Mouse (Mus musculus): ENCODE measurements around the gene Ddn. TPM values are rescaled to one million over a fixed set of nuclear protein-coding genes. Genes with fewer than 3 reads are reported as not detected.

Ddn gene
- polyA plus RNA-seq, 1 experiment from 2014 or later = 0.65 TPM

GRCm38 (mm10) chr15:98805324-98806040, 3.8 kb downstream of the Ddn start:
- Histone ChIP-seq H3K4me1 (peaks cover 41% of the 10 kb centered on the region), H3K36me3 (no peaks in the 10 kb centered on the region), H3K9me3 (replicated peaks) (no peaks in the 10 kb centered on the region), H3K27ac (peak overlapping the region; percentile 12; the same call in 1 of the 2 replicates), H3K4me3 (peak overlapping the region; percentile 43), H3K27me3 (peaks cover 97% of the 10 kb centered on the region), H3K4me2 (replicated peaks) (peak overlapping the region; percentile 80), H3K9ac (peak overlapping the region; percentile 62)
- no peak for ATAC-seq (ENCODE audit: low FRiP score)
- under 1% methylated on average over 64 of the region's 64 CpGs for WGBS

GRCm38 (mm10) chr15:98804054-98804453, 5.2 kb downstream of the Ddn start:
- Histone ChIP-seq H3K4me3 (no peak overlapping the region), H3K4me2 (replicated peaks) (peak overlapping the region; percentile 21)
- ATAC-seq (ENCODE audit: low FRiP score) = no peak

DNA sequence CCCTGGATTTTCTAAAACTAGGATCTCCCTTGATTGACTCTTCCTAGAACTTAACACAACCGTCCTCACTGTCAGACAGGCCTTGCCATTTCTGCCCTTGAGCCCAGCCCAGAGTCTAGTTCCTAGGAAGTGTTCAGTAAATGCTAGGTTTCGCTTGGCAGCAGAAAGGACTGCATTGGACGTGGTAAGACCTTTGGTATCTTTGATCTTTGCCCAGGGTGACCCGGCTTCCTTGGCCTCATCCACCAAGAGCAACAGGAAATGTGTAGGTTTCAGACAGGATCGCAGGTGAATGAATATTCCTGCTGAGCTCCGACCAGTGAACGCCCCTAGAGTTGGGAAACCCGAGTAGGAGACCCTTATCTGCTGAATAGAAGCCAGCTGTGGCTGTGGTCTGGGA, 6.4 kb downstream of the Ddn start:
- Histone ChIP-seq H3K27ac (no peak overlapping the region), H3K27me3 (peaks cover 100% of the 10 kb centered on the region), H3K36me3 (no peaks in the 10 kb centered on the region), H3K9ac (0 out of 2 replicates have a peak overlapping the region, but pooled peaks have one; percentile 23), H3K4me3 (no peak overlapping the region), H3K4me2 (replicated peaks) (no peak overlapping the region), H3K9me3 (replicated peaks) (no peaks in the 10 kb centered on the region), H3K4me1 (peaks cover 46% of the 10 kb centered on the region)
- WGBS = 3% methylated on average over 8 of the region's 8 CpGs
- no peak for ATAC-seq (ENCODE audit: low FRiP score)

More at GRCm38 (mm10) chr15:98804054-98804453, 5.2 kb downstream of the Ddn start:
- Histone ChIP-seq H3K9ac (no peak overlapping the region; the same call in 1 of the 2 replicates), H3K27me3 (peaks cover 100% of the 10 kb centered on the region), H3K27ac (no peak overlapping the region), H3K4me1 (peaks cover 41% of the 10 kb centered on the region), H3K9me3 (replicated peaks) (no peaks in the 10 kb centered on the region), H3K36me3 (no peaks in the 10 kb centered on the region)
- under 1% methylated on average over 32 of the region's 32 CpGs for WGBS

GRCm38 (mm10) chr15:98799396-98799795, 9.9 kb downstream of the Ddn start:
- Histone ChIP-seq H3K27me3 (peaks cover 100% of the 10 kb centered on the region), H3K27ac (no peak overlapping the region), H3K4me1 (peaks cover 36% of the 10 kb centered on the region), H3K4me3 (no peak overlapping the region), H3K9ac (no peak overlapping the region), H3K36me3 (no peaks in the 10 kb centered on the region), H3K9me3 (replicated peaks) (no peaks in the 10 kb centered on the region), H3K4me2 (replicated peaks) (no peak overlapping the region)
- WGBS = 10% methylated on average over 12 of the region's 12 CpGs
- ATAC-seq (ENCODE audit: low FRiP score) = no peak

- WGBS = 45% methylated on average over 3 of the region's 3 CpGs
- no peak overlapping the region for H3K4me2 ChIP-seq (replicated peaks)
- no peak overlapping the region for H3K9ac ChIP-seq
- H3K9me3 ChIP-seq (replicated peaks) = no peaks in the 10 kb centered on the region
- H3K4me1 ChIP-seq = peaks cover 36% of the 10 kb centered on the region
- no peaks in the 10 kb centered on the region for H3K36me3 ChIP-seq
- no peak overlapping the region for H3K4me3 ChIP-seq
- ATAC-seq (ENCODE audit: low FRiP score) = no peak
- H3K27ac ChIP-seq = no peak overlapping the region
- peaks cover 100% of the 10 kb centered on the region for H3K27me3 ChIP-seq
Measured at GRCm38 (mm10) chr15:98798903-98799302, 10.4 kb downstream of the Ddn start.

DNA sequence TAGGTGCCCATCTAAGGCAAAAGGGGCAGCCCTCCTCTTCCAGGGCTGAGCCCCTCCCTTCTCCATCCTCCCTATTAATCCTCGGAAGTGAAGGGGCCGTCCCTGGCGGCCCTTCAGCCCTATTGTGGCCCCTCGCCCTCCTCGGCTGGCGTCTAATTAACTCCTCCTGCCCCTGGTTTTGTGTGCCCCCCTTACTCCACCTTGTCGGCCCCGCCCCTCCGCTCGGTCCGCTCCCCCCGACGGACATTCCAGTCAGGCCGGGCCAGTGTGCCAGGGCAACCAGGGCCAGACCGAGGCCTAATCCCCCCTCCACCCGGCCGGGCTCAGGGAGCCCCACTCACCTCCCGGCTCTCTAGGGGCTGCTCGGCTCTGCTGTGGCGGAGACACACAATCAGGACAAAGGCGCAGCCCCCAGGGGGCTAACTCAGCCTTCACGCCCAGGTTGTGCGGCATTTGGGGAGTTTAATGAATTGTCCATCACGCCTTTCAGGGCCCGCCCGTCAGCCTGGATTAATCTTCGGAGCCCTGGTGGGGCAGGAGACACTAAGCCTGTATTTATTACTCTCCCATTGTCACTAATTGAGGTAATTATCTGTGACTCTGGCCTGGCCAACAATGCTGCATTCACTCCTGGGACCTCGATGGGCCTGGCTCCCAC, 11.3 kb downstream of the Ddn start:
- peaks cover 100% of the 10 kb centered on the region for H3K27me3 ChIP-seq
- ATAC-seq (ENCODE audit: low FRiP score) = peak; percentile 94
- H3K27ac ChIP-seq = 0 out of 2 replicates have a peak overlapping the region, but pooled peaks have one; percentile 7
- peak overlapping the region; percentile 32 for H3K4me2 ChIP-seq (replicated peaks)
- no peaks in the 10 kb centered on the region for H3K9me3 ChIP-seq (replicated peaks)
- H3K4me3 ChIP-seq = 0 out of 2 replicates have a peak overlapping the region, but pooled peaks have one; percentile 11
- 0 out of 2 replicates have a peak overlapping the region, but pooled peaks have one; percentile 13 for H3K9ac ChIP-seq
- H3K4me1 ChIP-seq = peaks cover 35% of the 10 kb centered on the region
- no peaks in the 10 kb centered on the region for H3K36me3 ChIP-seq
- WGBS = 2% methylated on average over 28 of the region's 28 CpGs

- Histone ChIP-seq H3K27me3 (peaks cover 100% of the 10 kb centered on the region), H3K9me3 (replicated peaks) (no peaks in the 10 kb centered on the region), H3K4me2 (replicated peaks) (peak overlapping the region; percentile 9; the same call in 1 of the 2 replicates), H3K9ac (no peak overlapping the region; the same call in 1 of the 2 replicates), H3K36me3 (no peaks in the 10 kb centered on the region), H3K27ac (no peak overlapping the region), H3K4me3 (no peak overlapping the region), H3K4me1 (peaks cover 43% of the 10 kb centered on the region)
- 3% methylated on average over 13 of the region's 13 CpGs for WGBS
- ATAC-seq (ENCODE audit: low FRiP score) = no peak
Measured at GRCm38 (mm10) chr15:98796803-98797595, 12.3 kb downstream of the Ddn start.

GRCm38 (mm10) chr15:98793141-98793698, 16.1 kb downstream of the Ddn start:
- Histone ChIP-seq H3K4me3 (peak overlapping the region; percentile 28; the same call in 1 of the 2 replicates), H3K4me1 (peaks cover 55% of the 10 kb centered on the region), H3K9ac (no peak overlapping the region), H3K27ac (no peak overlapping the region), H3K9me3 (replicated peaks) (no peaks in the 10 kb centered on the region), H3K36me3 (no peaks in the 10 kb centered on the region), H3K27me3 (peaks cover 100% of the 10 kb centered on the region), H3K4me2 (replicated peaks) (peak overlapping the region; percentile 44)
- WGBS = 2% methylated on average over 13 of the region's 13 CpGs
- ATAC-seq (ENCODE audit: low FRiP score) = no peak

DNA sequence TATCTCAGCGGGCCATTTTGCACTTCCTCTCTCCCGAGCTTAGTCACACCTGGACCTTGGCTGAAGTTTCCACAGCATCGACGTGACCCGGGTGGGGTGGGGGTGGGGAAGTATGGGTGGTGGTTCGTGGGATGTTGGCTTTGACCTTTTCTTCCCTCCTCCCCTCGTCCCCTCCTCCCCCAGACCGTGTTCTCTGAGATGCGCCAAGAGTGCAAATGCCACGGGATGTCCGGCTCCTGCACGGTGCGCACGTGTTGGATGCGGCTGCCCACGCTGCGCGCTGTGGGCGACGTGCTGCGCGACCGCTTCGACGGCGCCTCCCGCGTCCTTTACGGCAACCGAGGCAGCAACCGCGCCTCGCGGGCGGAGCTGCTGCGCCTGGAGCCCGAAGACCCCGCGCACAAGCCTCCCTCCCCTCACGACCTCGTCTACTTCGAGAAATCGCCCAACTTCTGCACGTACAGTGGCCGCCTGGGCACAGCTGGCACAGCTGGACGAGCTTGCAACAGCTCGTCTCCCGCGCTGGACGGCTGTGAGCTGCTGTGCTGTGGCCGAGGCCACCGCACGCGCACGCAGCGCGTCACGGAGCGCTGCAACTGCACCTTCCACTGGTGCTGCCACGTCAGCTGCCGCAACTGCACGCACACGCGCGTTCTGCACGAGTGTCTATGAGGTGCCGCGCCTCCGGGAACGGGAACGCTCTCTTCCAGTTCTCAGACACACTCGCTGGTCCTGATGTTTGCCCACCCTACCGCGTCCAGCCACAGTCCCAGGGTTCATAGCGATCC, 16.9 kb downstream of the Ddn start:
- no peaks in the 10 kb centered on the region for H3K9me3 ChIP-seq (replicated peaks)
- peak overlapping the region; percentile 28 for H3K4me3 ChIP-seq
- H3K27ac ChIP-seq = no peak overlapping the region
- peaks cover 48% of the 10 kb centered on the region for H3K4me1 ChIP-seq
- no peak for ATAC-seq (ENCODE audit: low FRiP score)
- peak overlapping the region; percentile 44 for H3K4me2 ChIP-seq (replicated peaks)
- peaks cover 100% of the 10 kb centered on the region for H3K27me3 ChIP-seq
- H3K9ac ChIP-seq = no peak overlapping the region
- 1% methylated on average over 75 of the region's 75 CpGs for WGBS
- H3K36me3 ChIP-seq = no peaks in the 10 kb centered on the region

DNA sequence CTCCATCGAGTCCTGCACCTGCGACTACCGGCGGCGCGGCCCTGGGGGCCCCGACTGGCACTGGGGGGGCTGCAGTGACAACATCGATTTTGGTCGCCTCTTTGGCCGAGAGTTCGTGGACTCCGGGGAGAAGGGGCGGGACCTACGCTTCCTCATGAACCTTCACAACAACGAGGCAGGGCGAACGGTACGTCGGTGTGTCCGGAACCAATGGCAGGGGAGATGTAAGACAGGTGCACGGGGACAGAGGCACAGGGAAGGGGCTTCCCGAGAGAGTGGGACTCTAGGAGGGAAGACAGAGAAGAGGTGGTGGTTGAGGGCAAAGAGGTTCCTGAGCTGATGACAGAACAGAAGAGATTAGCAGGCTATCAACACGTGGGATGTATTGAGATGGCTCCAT, 17.5 kb downstream of the Ddn start:
- Histone ChIP-seq H3K4me3 (peak overlapping the region; percentile 9; the same call in 1 of the 2 replicates), H3K9ac (no peak overlapping the region), H3K27me3 (peaks cover 100% of the 10 kb centered on the region), H3K4me2 (replicated peaks) (0 out of 2 replicates have a peak overlapping the region, but pooled peaks have one; percentile 11), H3K27ac (no peak overlapping the region), H3K4me1 (peaks cover 41% of the 10 kb centered on the region), H3K36me3 (no peaks in the 10 kb centered on the region), H3K9me3 (replicated peaks) (no peaks in the 10 kb centered on the region)
- 2% methylated on average over 23 of the region's 23 CpGs for WGBS
- ATAC-seq (ENCODE audit: low FRiP score) = no peak

DNA sequence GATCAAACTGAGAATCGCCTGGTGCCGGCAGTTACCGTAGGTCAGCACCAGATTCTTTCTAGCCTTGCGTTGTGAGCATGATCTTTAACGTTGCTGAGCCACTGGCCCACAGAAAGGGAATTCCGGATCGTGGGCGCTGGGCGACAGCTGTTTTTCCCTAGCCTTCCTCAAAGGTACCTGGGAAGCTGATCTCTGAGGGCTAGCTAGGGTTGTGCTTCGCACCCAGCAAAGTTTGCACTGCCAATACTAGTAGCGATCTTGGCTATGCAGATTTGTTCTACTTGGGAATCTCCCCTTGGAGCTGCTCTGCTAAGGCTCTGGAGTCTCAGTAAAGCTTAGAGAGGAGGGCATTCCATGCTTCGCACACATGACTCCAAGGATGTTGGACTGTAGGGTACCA, 18.1 kb downstream of the Ddn start:
- Histone ChIP-seq H3K36me3 (no peaks in the 10 kb centered on the region), H3K9ac (no peak overlapping the region), H3K4me3 (peak overlapping the region; percentile 9; the same call in 1 of the 2 replicates), H3K9me3 (replicated peaks) (no peaks in the 10 kb centered on the region), H3K4me2 (replicated peaks) (peak overlapping the region; percentile 23; the same call in 1 of the 2 replicates), H3K4me1 (peaks cover 36% of the 10 kb centered on the region), H3K27ac (no peak overlapping the region), H3K27me3 (peaks cover 100% of the 10 kb centered on the region)
- WGBS = under 1% methylated on average over 12 of the region's 12 CpGs
- no peak for ATAC-seq (ENCODE audit: low FRiP score)
